Mouse (Mus musculus) right cerebral cortex, postnatal 14 days (tissue): ENCODE measurements around the gene Apaf1.

ENCODE experiments used
- DNase-seq: peaks from one replicate; pipeline ENCODE4 v3.0.0; 2022

Gene Apaf1

GRCm38 (mm10) chr10:91080540-91080939 is 2.0 kb downstream of the Apaf1 start:
- no peak for DNase-seq

- no peak for DNase-seq
Observed at GRCm38 (mm10) chr10:91076667-91077066, 5.9 kb downstream of the Apaf1 start.

- no peak for DNase-seq
Observed at GRCm38 (mm10) chr10:91073345-91073744, 9.2 kb downstream of the Apaf1 start.

- DNase-seq = no peak
Observed at GRCm38 (mm10) chr10:91071768-91072167, 10.8 kb downstream of the Apaf1 start.

GRCm38 (mm10) chr10:91062355-91062754 is 20.2 kb downstream of the Apaf1 start:
- no peak for DNase-seq

- no peak for DNase-seq
Observed at GRCm38 (mm10) chr10:91060742-91061141, 21.8 kb downstream of the Apaf1 start.

- no peak for DNase-seq
Observed at GRCm38 (mm10) chr10:91052734-91053133, 29.8 kb downstream of the Apaf1 start.

- no peak for DNase-seq
Observed at GRCm38 (mm10) chr10:91051156-91051555, 31.4 kb downstream of the Apaf1 start.

- no peak for DNase-seq
Observed at GRCm38 (mm10) chr10:91049696-91050095, 32.9 kb downstream of the Apaf1 start.

GRCm38 (mm10) chr10:91033942-91034341 is 48.6 kb downstream of the Apaf1 start:
- peak; percentile 72 for DNase-seq

GRCm38 (mm10) chr10:91032399-91032798 is 50.2 kb downstream of the Apaf1 start:
- peak; percentile 89 for DNase-seq

GRCm38 (mm10) chr10:91031176-91031575 is 51.4 kb downstream of the Apaf1 start:
- no peak for DNase-seq

GRCm38 (mm10) chr10:91029002-91029539 is 53.5 kb downstream of the Apaf1 start:
- DNase-seq = no peak

GRCm38 (mm10) chr10:91027964-91028363 is 54.6 kb downstream of the Apaf1 start:
- no peak for DNase-seq

GRCm38 (mm10) chr10:91027468-91027867 is 55.1 kb downstream of the Apaf1 start:
- no peak for DNase-seq

- no peak for DNase-seq
Observed at GRCm38 (mm10) chr10:91005858-91006538, 76.6 kb downstream of the Apaf1 start.

- no peak for DNase-seq
Observed at GRCm38 (mm10) chr10:91001421-91001820, 81.1 kb downstream of the Apaf1 start.

GRCm38 (mm10) chr10:90999899-91000298 is 82.7 kb downstream of the Apaf1 start:
- peak; percentile 46 for DNase-seq

GRCm38 (mm10) chr10:90993869-90994268 is 88.7 kb downstream of the Apaf1 start:
- no peak for DNase-seq

- no peak for DNase-seq
Observed at GRCm38 (mm10) chr10:90992237-90992636, 90.3 kb downstream of the Apaf1 start.

GRCm38 (mm10) chr10:90990340-90990739 is 92.2 kb downstream of the Apaf1 start:
- no peak for DNase-seq

GRCm38 (mm10) chr10:90983046-90983445 is 99.5 kb downstream of the Apaf1 start:
- DNase-seq = no peak

- DNase-seq = no peak
Observed at GRCm38 (mm10) chr10:90981811-90982210, 100.8 kb downstream of the Apaf1 start.

GRCm38 (mm10) chr10:90974491-90974890 is 108.1 kb downstream of the Apaf1 start:
- DNase-seq = no peak

GRCm38 (mm10) chr10:90974084-90974483 is 108.5 kb downstream of the Apaf1 start:
- no peak for DNase-seq
